Mouse (Mus musculus) ovary, postnatal 10 days (tissue): Measurements from ENCODE around the gene Gnl1.
"Not testable (repeated sequence)": the region's sequence is repeated elsewhere in the genome, so short reads cannot be mapped to it uniquely, and the experiment has no call there.

Experiments used
- DNase-seq: peaks from one replicate; pipeline ENCODE4 v3.0.0; 2022; ENCODE audit warnings: low spot score

The Gnl1 gene

GRCm38 (mm10) chr17:35994175-35994878 lies 14.7 kb downstream of the Gnl1 start:
- DNase-seq: peak; percentile 34

GRCm38 (mm10) chr17:35994879-35995240 lies 15.2 kb downstream of the Gnl1 start:
- DNase-seq: no peak

- DNase-seq: peak; percentile 95
Observed at GRCm38 (mm10) chr17:35996949-35997348, 17.3 kb downstream of the Gnl1 start.

- no peak for DNase-seq
Observed at GRCm38 (mm10) chr17:35997713-35998510, 18.3 kb downstream of the Gnl1 start.

GRCm38 (mm10) chr17:35998545-35999305 lies 19.1 kb downstream of the Gnl1 start:
- no peak for DNase-seq

- DNase-seq: no peak
Observed at GRCm38 (mm10) chr17:35999356-35999755, 19.7 kb downstream of the Gnl1 start.

GRCm38 (mm10) chr17:36000349-36000748 lies 20.7 kb downstream of the Gnl1 start:
- no peak for DNase-seq

GRCm38 (mm10) chr17:36001121-36001897 lies 21.7 kb downstream of the Gnl1 start:
- no peak for DNase-seq

- DNase-seq: no peak
Observed at GRCm38 (mm10) chr17:36001966-36002365, 22.3 kb downstream of the Gnl1 start.

- DNase-seq: no peak
Observed at GRCm38 (mm10) chr17:36003331-36003730, 23.7 kb downstream of the Gnl1 start.

- DNase-seq: not testable (repeated sequence)
Observed at GRCm38 (mm10) chr17:36004409-36004808, 24.8 kb downstream of the Gnl1 start.

- no peak for DNase-seq
Observed at GRCm38 (mm10) chr17:36014977-36015376, 35.3 kb downstream of the Gnl1 start.

GRCm38 (mm10) chr17:36017046-36017445 lies 37.4 kb downstream of the Gnl1 start:
- no peak for DNase-seq

- no peak for DNase-seq
Observed at GRCm38 (mm10) chr17:36018979-36019378, 39.3 kb downstream of the Gnl1 start.

GRCm38 (mm10) chr17:36019519-36019918 lies 39.9 kb downstream of the Gnl1 start:
- no peak for DNase-seq

- peak; percentile 21 for DNase-seq
Observed at GRCm38 (mm10) chr17:36020191-36021073, 40.8 kb downstream of the Gnl1 start, which contains the start of gene H2-T24. Gene H2-T24 (minus strand): TSS chr17:36020560.

GRCm38 (mm10) chr17:36021309-36021708 lies 41.7 kb downstream of the Gnl1 start:
- DNase-seq: no peak

GRCm38 (mm10) chr17:36022098-36022497 lies 42.4 kb downstream of the Gnl1 start:
- no peak for DNase-seq

- DNase-seq: no peak
Observed at GRCm38 (mm10) chr17:36022922-36023321, 43.3 kb downstream of the Gnl1 start.

- no peak for DNase-seq
Observed at GRCm38 (mm10) chr17:36023710-36024654, 44.3 kb downstream of the Gnl1 start.
